Mouse (Mus musculus) spleen, adult 2 months (tissue): ENCODE results near the gene Adam30. TPM values are rescaled to one million over a fixed set of nuclear protein-coding genes. Genes with fewer than 3 reads are reported as not detected.

Experiments
- DNase-seq, 2 experiments: peaks; one replicate each; pipeline versions ENCODE4 v3.0.0 to v3.0.0-alpha.2; 2012 to 2021; ENCODE audit warnings: low spot score in 2 of 2, low read depth in 1 of 2
- H3K27ac ChIP-seq: fragments of 200-500 bp; 2 replicates; pipeline ENCODE4 v1.5.1; 2012; ENCODE audit warnings: low read length, inconsistent platforms; ENCODE audit not compliant: insufficient read depth
- H3K27me3 ChIP-seq: fragments of 200-500 bp; 2 replicates; pipeline ENCODE4 v1.6.1; 2012; ENCODE audit warnings: mild to moderate bottlenecking, moderate library complexity, low read length, inconsistent platforms; ENCODE audit not compliant: control insufficient read depth, insufficient read depth
- H3K36me3 ChIP-seq: fragments of 200-500 bp; 2 replicates; pipeline ENCODE4 v1.6.1; 2012; ENCODE audit warnings: mild to moderate bottlenecking, low read length, inconsistent platforms; ENCODE audit not compliant: control insufficient read depth, insufficient read depth
- H3K4me1 ChIP-seq: fragments of 200-500 bp; 2 replicates; pipeline ENCODE4 v1.6.1; 2011; ENCODE audit warnings: inconsistent platforms; ENCODE audit not compliant: control insufficient read depth, insufficient read depth, insufficient read length
- H3K4me3 ChIP-seq: fragments of 200-500 bp; 2 replicates; pipeline ENCODE4 v1.5.1; 2011; ENCODE audit warnings: mild to moderate bottlenecking, inconsistent platforms; ENCODE audit not compliant: insufficient read depth, insufficient read length; ENCODE audit errors: extremely low read depth
- CTCF ChIP-seq: fragments of 200-500 bp; IDR thresholded peaks from 2 replicates; pipeline ENCODE4 v1.5.1; 2011; ENCODE audit warnings: mild to moderate bottlenecking, inconsistent platforms; ENCODE audit not compliant: insufficient read depth, insufficient read length, insufficient replicate concordance; ENCODE audit errors: extremely low read depth
- POLR2A ChIP-seq: fragments of 200-500 bp; IDR thresholded peaks from 2 replicates; pipeline ENCODE4 v1.6.1; 2011; ENCODE audit warnings: low read depth, low read length, inconsistent platforms
- WGBS: fragments of 180-500 bp; shearing (Covaris S2); methylation state at CpG from one replicate; pipeline ENCODE4 v1.1.7; 2018; 5-methylcytosine and 5-hydroxymethylcytosine counted together
- polyA plus RNA-seq: library from polyadenylated mRNA; depleted of rRNA; stranded (reverse); fragments of >200 nt; gene quantifications from 2 replicates; pipeline ENCODE4 v1.2.3, GENCODE M21; 2012

Gene Adam30
- polyA plus RNA-seq, 1 experiment = not detected

DNA sequence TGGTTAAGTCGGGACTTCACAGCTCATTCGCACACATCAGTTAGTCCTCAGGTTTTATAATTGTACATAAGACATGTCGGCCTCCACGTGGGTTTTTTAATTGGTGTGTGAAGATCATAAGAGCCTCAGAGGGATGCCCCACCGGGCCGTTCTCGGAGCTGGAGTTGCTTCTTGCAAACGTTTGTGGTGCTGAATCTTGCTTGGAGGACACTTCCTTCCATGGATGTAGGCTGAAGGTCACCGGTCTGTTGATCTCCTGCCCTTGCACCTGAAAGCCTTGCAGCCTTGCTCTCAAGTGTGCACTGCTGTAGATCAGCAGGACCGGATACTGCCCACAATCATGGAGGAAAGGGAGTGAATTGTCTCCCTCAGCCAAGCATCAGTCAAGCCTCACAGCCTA, 9.4 kb upstream of the Adam30 start:
- H3K27ac ChIP-seq = no peak overlapping the region
- peak in 1 of 2 experiments; percentile 1 for DNase-seq
- H3K36me3 ChIP-seq = peaks cover 27% of the 10 kb centered on the region
- no peaks in the 10 kb centered on the region for H3K27me3 ChIP-seq
- TF ChIP-seq CTCF (no peak), POLR2A (no peak)
- H3K4me3 ChIP-seq = no peak overlapping the region
- WGBS = 95% methylated on average over 10 of the region's 10 CpGs
- H3K4me1 ChIP-seq = no peaks in the 10 kb centered on the region

DNA sequence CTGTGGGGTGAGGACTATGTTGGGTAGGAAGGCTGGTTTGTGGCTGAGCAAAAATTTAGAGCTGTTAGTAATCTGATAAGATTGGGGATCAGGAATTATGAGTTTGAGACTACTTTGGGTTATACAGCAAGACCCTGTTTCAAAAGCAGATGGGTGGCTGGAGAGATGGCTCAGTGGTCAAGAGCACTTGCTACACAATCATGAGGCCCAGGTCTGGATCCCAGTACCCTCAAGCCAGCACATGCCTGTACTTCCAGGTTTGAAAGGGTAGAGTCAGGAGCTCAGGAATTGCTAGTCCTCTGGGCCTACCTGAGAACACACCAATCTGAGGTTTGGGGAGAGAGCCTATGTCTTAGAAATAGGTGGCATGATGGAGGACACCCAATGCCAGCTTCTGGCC, 7.0 kb upstream of the Adam30 start:
- H3K4me1 ChIP-seq = peaks cover 3% of the 10 kb centered on the region; the same call in 1 of the 2 replicates
- TF ChIP-seq CTCF (no peak), POLR2A (no peak)
- no peak overlapping the region for H3K4me3 ChIP-seq
- peaks cover 3% of the 10 kb centered on the region for H3K36me3 ChIP-seq
- no peaks in the 10 kb centered on the region for H3K27me3 ChIP-seq
- no peak overlapping the region for H3K27ac ChIP-seq
- DNase-seq = no peak

DNA sequence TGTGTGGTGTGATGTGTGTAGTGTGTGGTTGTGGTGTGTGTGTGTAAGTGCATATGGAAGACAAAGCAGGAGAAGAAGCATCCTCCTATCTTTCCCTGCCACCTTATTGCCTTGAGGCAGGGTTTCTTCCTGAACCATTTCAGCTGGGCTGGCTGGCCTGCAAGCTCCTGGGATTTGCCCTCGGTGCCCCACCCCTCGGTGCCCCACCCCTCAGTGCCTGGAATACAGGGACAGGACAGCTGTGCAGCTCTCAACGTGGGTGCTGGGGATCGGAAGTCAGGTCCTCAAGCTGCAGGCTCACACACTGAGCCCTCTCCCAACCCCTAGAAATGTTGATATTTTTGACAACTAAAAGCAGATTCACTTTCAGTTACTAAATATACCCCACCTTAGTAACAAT, 4.3 kb upstream of the Adam30 start:
- TF ChIP-seq POLR2A = no peak
- no peak for TF ChIP-seq CTCF
- Histone ChIP-seq H3K4me3 (no peak overlapping the region), H3K27ac (no peak overlapping the region), H3K4me1 (peaks cover 3% of the 10 kb centered on the region; the same call in 1 of the 2 replicates), H3K27me3 (no peaks in the 10 kb centered on the region), H3K36me3 (no peaks in the 10 kb centered on the region)
- 40% methylated on average over 4 of the region's 4 CpGs for WGBS
- no peak for DNase-seq

- H3K4me3 ChIP-seq = no peak overlapping the region
- no peaks in the 10 kb centered on the region for H3K36me3 ChIP-seq
- H3K27me3 ChIP-seq = no peaks in the 10 kb centered on the region
- 16% methylated on average over 2 of the region's 2 CpGs for WGBS
- TF ChIP-seq CTCF (no peak), POLR2A (no peak)
- no peak overlapping the region for H3K27ac ChIP-seq
- peaks cover 3% of the 10 kb centered on the region; the same call in 1 of the 2 replicates for H3K4me1 ChIP-seq
- no peak for DNase-seq
Observed at GRCm38 (mm10) chr3:98157073-98157472, 3.4 kb upstream of the Adam30 start.

DNA sequence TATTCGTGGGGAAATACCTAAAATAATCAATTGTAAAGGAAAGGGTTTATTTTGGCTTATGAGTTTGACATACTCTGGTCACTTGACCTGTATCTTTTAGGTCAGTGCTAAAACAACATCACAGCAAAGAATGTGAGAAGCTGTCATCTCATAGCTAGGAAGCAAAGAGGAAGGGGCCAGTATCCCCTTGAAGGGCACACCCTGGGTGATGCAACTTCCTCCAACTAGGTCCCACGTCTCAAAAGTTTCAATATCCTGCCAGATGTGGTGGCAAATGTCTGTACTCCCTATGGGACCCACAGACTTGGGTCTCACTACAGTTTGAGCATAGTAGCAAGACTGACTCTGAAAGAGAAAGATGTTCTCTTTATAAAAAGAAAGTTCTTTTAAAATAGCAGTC, 2.8 kb upstream of the Adam30 start:
- WGBS = 32% methylated on average over 2 of the region's 2 CpGs
- TF ChIP-seq POLR2A (no peak), CTCF (no peak)
- DNase-seq = no peak
- no peaks in the 10 kb centered on the region for H3K36me3 ChIP-seq
- no peak overlapping the region for H3K27ac ChIP-seq
- H3K4me1 ChIP-seq = peaks cover 3% of the 10 kb centered on the region; the same call in 1 of the 2 replicates
- H3K27me3 ChIP-seq = no peaks in the 10 kb centered on the region
- H3K4me3 ChIP-seq = no peak overlapping the region

DNA sequence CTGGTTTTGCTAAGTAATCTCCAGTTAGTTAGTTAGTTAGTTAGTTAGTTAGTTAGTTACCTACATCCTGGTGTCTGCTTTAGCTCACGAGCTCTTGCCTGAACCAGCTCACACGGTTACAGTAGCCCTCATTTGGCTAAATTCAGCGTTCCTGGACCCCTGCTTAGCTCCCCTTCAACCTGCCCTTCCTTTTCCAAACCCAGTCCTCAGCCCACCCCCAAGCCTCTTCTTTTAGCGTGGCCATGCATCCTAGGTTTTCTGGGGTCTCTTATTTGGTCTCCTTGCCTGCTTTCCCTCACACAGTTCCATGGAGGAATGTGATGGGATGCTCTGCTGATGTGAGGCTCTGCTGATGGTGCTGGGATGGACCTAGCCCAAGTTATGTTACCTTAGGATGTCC, 1.8 kb upstream of the Adam30 start:
- H3K4me1 ChIP-seq = peaks cover 3% of the 10 kb centered on the region; the same call in 1 of the 2 replicates
- 86% methylated on average over 4 of the region's 4 CpGs for WGBS
- H3K36me3 ChIP-seq = no peaks in the 10 kb centered on the region
- H3K27me3 ChIP-seq = no peaks in the 10 kb centered on the region
- TF ChIP-seq CTCF = no peak
- TF ChIP-seq POLR2A = no peak
- H3K27ac ChIP-seq = no peak overlapping the region
- no peak for DNase-seq
- H3K4me3 ChIP-seq = no peak overlapping the region

- DNase-seq = no peak
- TF ChIP-seq POLR2A = no peak
- TF ChIP-seq CTCF = no peak
- Histone ChIP-seq H3K27me3 (no peaks in the 10 kb centered on the region), H3K36me3 (no peaks in the 10 kb centered on the region), H3K4me3 (no peak overlapping the region), H3K27ac (no peak overlapping the region), H3K4me1 (peaks cover 3% of the 10 kb centered on the region; the same call in 1 of the 2 replicates)
- 79% methylated on average over 4 of the region's 4 CpGs for WGBS
Observed at GRCm38 (mm10) chr3:98159289-98159688, 1.1 kb upstream of the Adam30 start.
